Mouse (Mus musculus): ENCODE results near the gene Bcl2l14.

DNA sequence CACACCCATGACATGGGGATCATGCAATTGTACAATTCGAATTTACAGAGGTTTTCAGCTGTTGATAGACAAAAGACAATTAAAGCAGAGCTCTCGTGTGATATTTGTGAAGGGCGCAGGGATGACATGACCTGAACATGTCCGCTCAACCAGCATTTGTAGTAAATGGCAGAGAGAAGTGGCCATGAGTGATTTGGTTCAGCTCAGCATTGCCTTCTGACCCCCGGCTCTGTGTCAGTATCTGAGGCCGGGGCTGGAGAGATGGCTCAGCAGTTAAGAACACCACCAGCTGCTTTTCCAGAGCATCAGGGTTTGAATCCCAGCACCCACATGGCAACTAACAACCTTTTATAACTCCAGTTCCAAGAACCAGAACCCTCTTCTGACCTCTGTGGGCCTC, 10.2 kb upstream of the Bcl2l14 start:
- TF ChIP-seq MAX (IDR thresholded peaks at IDR 0.05) (no peak), CTCF (IDR thresholded peaks at IDR 0.05; ENCODE audit: control insufficient read depth, insufficient read depth, insufficient read length) (no peak), MYOD1 (IDR thresholded peaks at IDR 0.05; ENCODE audit: control insufficient read depth, insufficient read length, low read depth) (no peak), CEBPB (IDR thresholded peaks at IDR 0.05; ENCODE audit: low read depth) (no peak), FOSL1 (IDR thresholded peaks at IDR 0.05; ENCODE audit: insufficient read depth, low read length, poor library complexity, severe bottlenecking) (no peak), USF1 (IDR thresholded peaks at IDR 0.05; ENCODE audit: low read depth) (no peak), MYOG (IDR thresholded peaks at IDR 0.05; ENCODE audit: control insufficient read depth, extremely low read depth, insufficient read length) (no peak)
